Mouse (Mus musculus): Measurements from ENCODE around the gene Olfr980.
"Not testable (repeated sequence)": the region's sequence is repeated elsewhere in the genome, so short reads cannot be mapped to it uniquely, and the experiment has no call there.

Olfr980 gene

DNA sequence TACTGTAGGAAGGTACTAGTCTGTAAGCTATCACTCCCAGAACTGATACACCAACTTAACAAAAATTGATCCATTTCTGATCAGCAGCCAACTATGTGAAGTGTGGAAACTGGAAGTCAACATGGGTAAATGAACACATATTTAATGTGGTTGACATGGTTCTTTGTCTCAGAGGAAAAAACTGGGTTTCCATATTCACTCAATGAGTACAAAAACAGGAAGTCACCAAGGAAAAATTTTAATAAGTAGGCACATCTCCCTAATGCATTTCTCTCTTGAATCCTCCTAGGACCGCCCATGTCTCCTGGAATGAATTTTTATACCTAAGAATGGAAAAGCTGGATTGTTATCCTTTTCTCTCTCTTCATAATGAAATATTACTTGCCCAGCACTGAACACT is at the start of gene Olfr980:
Gene Olfr980, minus strand, starts transcription at position 101 of the 400 bp plus-strand sequence.
- in situ Hi-C loops (cut with MboI): no loop called here

DNA sequence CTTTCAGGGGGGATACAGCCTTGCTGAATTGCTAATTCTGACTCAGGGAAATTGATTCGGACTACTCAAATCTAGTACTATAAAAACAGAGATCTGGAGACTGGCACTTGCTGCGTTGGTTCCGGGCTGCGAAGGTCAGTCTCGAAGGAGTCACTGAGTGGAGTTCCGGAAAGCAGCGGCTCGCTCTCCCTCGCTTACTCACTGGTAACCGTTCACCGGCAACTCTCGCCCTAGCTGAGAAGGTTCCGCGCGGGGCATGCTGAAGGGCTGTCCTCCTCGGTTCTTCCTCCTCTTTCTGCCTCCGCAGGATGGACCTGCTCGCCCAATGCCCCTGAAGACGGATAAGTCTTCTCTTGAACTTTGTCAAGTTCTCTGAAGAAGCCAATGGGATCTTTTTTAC is 40.8 kb upstream of the Olfr980 start:
- in situ Hi-C loops (cut with MboI): no loop called here

DNA sequence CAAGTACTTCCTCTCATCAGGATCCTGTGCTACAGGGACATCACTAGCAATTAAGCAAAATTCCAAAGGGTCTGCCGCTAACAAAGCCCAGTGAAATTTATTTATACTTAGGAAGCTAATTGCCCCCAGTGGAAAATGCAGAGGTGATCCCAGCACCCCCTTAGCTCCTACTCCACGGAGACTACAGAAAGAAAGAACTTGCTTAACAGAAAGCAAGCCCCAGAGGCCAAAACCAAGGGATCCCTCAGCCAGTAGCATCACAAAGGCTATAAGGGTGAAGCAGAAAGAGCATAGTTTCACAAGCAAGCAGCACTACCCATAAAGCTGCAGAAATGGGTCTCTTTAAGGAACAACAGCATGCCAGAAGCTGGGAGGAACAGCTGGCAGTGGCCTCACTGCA is 11.8 kb upstream of the Olfr980 start, which contains the start of gene Olfr981:
Gene Olfr981, plus strand, starts transcription at position 301 of the 400 bp plus-strand sequence.
- in situ Hi-C loops (cut with MboI): no loop called here

DNA sequence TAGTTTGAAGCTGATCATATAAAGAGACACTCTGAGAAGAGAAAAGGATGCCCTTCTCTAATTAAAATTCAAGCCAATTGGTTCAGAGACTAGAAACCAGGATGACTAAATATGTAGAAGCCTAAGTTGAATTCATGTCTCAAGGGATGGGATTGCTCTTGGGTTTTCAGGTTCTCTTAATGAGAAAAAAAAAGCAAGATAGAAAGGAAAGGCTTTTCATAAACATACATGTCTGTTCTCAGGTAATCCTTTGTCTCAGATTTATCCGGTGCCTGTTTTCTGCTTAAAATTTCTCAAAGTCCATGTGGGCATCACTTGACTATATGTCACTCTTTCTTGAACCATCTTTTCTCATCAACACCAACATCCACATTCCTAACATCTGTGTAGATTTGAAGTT is 6.0 kb downstream of the Olfr980 start, which contains the start of gene Olfr979:
Gene Olfr979, minus strand, starts transcription at position 101 of the 400 bp plus-strand sequence.
- in situ Hi-C loops (cut with MboI): no loop called here

DNA sequence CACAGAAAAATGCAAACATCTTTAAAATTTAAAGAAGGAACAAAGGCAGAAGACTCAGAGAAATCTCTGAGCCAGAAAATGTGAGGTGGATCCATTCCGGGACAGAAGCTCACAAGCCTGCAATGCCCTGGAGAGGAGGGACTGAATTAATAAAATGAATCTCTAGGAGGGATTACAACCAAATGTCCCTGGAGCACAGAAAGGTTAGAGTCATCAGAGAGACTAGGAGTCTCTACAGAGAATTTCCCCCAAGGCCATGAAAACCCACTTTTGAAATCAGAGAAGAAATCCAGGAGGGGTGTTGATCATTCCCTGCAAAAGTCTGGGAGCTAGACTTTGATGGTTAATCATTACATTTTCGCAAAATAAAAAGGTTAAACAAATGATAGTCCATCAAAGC is 17.6 kb downstream of the Olfr980 start, which contains the start of gene Olfr978:
Gene Olfr978, plus strand, starts transcription at position 301 of the 400 bp plus-strand sequence.
- in situ Hi-C loops (cut with MboI): no loop called here

DNA sequence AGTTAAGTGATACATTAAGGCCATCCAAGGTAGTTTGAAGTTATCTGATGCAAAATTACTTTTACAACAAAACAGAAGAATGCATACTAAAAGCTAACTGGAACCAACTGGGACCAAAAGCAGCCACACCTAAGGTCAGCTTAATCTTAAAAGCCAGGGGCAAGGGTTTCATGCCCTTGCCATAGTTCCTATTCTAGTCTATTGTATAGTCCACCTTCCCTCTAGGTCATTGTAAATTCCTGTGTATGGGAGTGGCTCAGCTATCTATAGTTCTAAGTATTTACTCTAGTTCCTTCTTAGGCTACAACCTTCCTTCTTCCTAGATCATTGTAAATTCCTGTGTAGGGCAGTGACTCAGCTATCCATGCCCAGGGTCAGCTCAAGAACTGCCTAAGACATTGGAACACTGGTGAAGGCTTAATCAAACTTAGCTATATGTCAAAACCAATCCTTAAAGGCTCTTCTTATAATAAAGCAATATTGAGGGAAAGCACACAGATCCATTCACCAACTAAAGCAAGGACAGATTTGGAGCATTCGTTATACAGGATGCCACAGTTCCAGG is 32.7 kb downstream of the Olfr980 start:
- in situ Hi-C loops (cut with MboI): not testable (repeated sequence)

DNA sequence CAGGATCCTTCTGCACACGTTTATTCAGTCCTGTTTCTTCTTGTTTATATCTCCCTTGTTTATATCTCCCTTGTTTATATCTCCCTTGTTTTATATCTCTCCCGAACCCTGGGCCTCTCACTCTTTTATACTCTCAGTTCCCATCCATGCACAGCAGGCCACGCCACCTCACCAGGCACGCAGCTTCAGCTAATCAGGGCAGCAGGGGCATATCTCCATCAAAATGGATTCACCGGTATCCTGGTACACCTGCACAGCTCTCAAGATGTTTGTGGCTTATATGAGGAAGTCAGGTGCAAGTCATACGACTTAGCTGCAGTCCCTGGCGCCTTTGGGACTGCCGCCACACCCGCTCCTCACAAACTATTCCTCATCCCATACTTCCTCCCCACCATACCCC is 48.3 kb downstream of the Olfr980 start, which contains the start of gene Olfr976:
Gene Olfr976, minus strand, starts transcription at position 101 of the 400 bp plus-strand sequence.
- in situ Hi-C loops (cut with MboI): not testable (repeated sequence)

All from mature B cell (primary cell).